Mouse (Mus musculus) MEL (cell line): ENCODE data around the gene Uxs1. TPM values are rescaled to one million over a fixed set of nuclear protein-coding genes. Genes with fewer than 3 reads are reported as not detected.

Experiments used
- DNase-seq: peaks from one replicate; pipeline ENCODE4 v3.0.0; 2011; ENCODE audit warnings: low read depth, low spot score
- H3K27ac ChIP-seq: 2 replicates; pipeline ENCODE4 v1.5.1; 2012; ENCODE audit warnings: low read depth, mild to moderate bottlenecking, control low read depth, low read length, moderate library complexity; ENCODE audit not compliant: control insufficient read depth
- H3K27me3 ChIP-seq, 2 experiments: fragments of 150-350 bp in 1 of 2; sonication (generic) in 1 of 2; 2 replicates each; pipeline ENCODE4 v1.6.1; 2012; ENCODE audit warnings: low read length in 2 of 2, mild to moderate bottlenecking in 2 of 2, improper control_type of control experiment in 1 of 2, moderate library complexity in 1 of 2; ENCODE audit not compliant: insufficient read depth in 2 of 2, control insufficient read depth in 1 of 2
- H3K36me3 ChIP-seq, 2 experiments: 2 replicates each; pipeline ENCODE4 v1.6.1; 2012 to 2014; ENCODE audit warnings: low read length in 2 of 2, improper control_type of control experiment in 1 of 2, inconsistent platforms in 1 of 2, mild to moderate bottlenecking in 1 of 2; ENCODE audit not compliant: insufficient read depth in 2 of 2, control insufficient read depth in 1 of 2
- H3K4me1 ChIP-seq, 2 experiments: fragments of 150-350 bp in 1 of 2; sonication (generic) in 1 of 2; 2 replicates each; pipeline ENCODE4 v1.6.1; 2012; ENCODE audit warnings: low read length in 2 of 2, improper control_type of control experiment in 1 of 2, mild to moderate bottlenecking in 1 of 2; ENCODE audit not compliant: insufficient read depth in 2 of 2, control insufficient read depth in 1 of 2
- H3K4me3 ChIP-seq, 2 experiments: fragments of 150-350 bp in 1 of 2; sonication (generic) in 1 of 2; 2 replicates each; pipeline ENCODE4 v1.5.1; 2012; ENCODE audit warnings: low read depth in 2 of 2, low read length in 2 of 2, mild to moderate bottlenecking in 2 of 2, moderate library complexity in 2 of 2, control low read depth in 1 of 2, improper control_type of control experiment in 1 of 2; ENCODE audit not compliant: control insufficient read depth in 1 of 2, insufficient read depth in 1 of 2
- H3K79me2 ChIP-seq: 2 replicates; pipeline ENCODE4 v1.6.1; 2012; ENCODE audit warnings: mild to moderate bottlenecking, low read length, moderate library complexity; ENCODE audit not compliant: control insufficient read depth, poor library complexity, insufficient read depth
- H3K9ac ChIP-seq: 2 replicates; pipeline ENCODE4 v1.6.1; 2012; ENCODE audit warnings: low read depth, mild to moderate bottlenecking, control low read depth, low read length, moderate library complexity; ENCODE audit not compliant: control insufficient read depth, poor library complexity, severe bottlenecking
- H3K9me3 ChIP-seq: fragments of 150-350 bp; sonication (generic); replicated peaks from 2 replicates; pipeline ENCODE4 v1.6.1; 2012; ENCODE audit warnings: mild to moderate bottlenecking, low read length, improper control_type of control experiment, moderate library complexity; ENCODE audit not compliant: insufficient read depth
- CTCF ChIP-seq, 3 experiments: IDR thresholded peaks in 2 of 3; conservative IDR thresholded peaks in 1 of 3; 2 replicates each; pipeline ENCODE4 v1.5.1; 2011 to 2012; ENCODE audit warnings: low read length in 3 of 3, low read depth in 2 of 3, mild to moderate bottlenecking in 2 of 3, improper control_type of control experiment in 1 of 3, inconsistent platforms in 1 of 3, mixed read lengths in 1 of 3, moderate library complexity in 1 of 3; ENCODE audit not compliant: control insufficient read depth in 1 of 3, insufficient read depth in 1 of 3, poor library complexity in 1 of 3, severe bottlenecking in 1 of 3
- E2F4 ChIP-seq: IDR thresholded peaks from 2 replicates; pipeline ENCODE4 v1.6.1; 2011; ENCODE audit warnings: low read depth, low read length, improper control_type of control experiment, borderline replicate concordance
- EP300 ChIP-seq, 2 experiments: IDR thresholded peaks; 2 replicates each; pipeline ENCODE4 v1.6.1; 2011; ENCODE audit warnings: improper control_type of control experiment in 2 of 2, low read length in 2 of 2, low read depth in 1 of 2, mild to moderate bottlenecking in 1 of 2
- GATA1 ChIP-seq: IDR thresholded peaks from 2 replicates; pipeline ENCODE4 v1.6.1; 2011; ENCODE audit warnings: low read depth, low read length, improper control_type of control experiment
- JUND ChIP-seq: IDR thresholded peaks from 2 replicates; pipeline ENCODE4 v1.6.1; 2011; ENCODE audit warnings: low read depth, mild to moderate bottlenecking, improper control_type of control experiment, low read length
- KAT2A ChIP-seq: conservative IDR thresholded peaks from 2 replicates; pipeline ENCODE4 v1.6.1; 2012; ENCODE audit warnings: low read depth, low read length, improper control_type of control experiment, inconsistent platforms
- MAFK ChIP-seq: IDR thresholded peaks from 2 replicates; pipeline ENCODE4 v1.6.1; 2011; ENCODE audit warnings: low read depth, mild to moderate bottlenecking, low read length, improper control_type of control experiment, borderline replicate concordance
- MAZ ChIP-seq: IDR thresholded peaks from 2 replicates; pipeline ENCODE4 v1.6.1; 2012; ENCODE audit warnings: low read depth, mild to moderate bottlenecking, inconsistent platforms, low read length, improper control_type of control experiment
- MXI1 ChIP-seq: IDR thresholded peaks from 2 replicates; pipeline ENCODE4 v1.6.1; 2011; ENCODE audit warnings: mild to moderate bottlenecking, low read depth, low read length, improper control_type of control experiment
- MYB ChIP-seq: IDR thresholded peaks from 2 replicates; pipeline ENCODE4 v1.6.1; 2011; ENCODE audit warnings: mild to moderate bottlenecking, low read depth, low read length, improper control_type of control experiment
- MYC ChIP-seq: IDR thresholded peaks from 2 replicates; pipeline ENCODE4 v1.6.1; 2011; ENCODE audit warnings: low read depth, mild to moderate bottlenecking, low read length, improper control_type of control experiment, moderate library complexity
- NELFE ChIP-seq: IDR thresholded peaks from 2 replicates; pipeline ENCODE4 v1.6.1; 2011; ENCODE audit warnings: low read depth, low read length, improper control_type of control experiment
- POLR2A ChIP-seq, 2 experiments: IDR thresholded peaks; 2 replicates each; pipeline ENCODE4 v1.6.1; 2011 to 2012; ENCODE audit warnings: low read length in 2 of 2, mild to moderate bottlenecking in 2 of 2, control low read depth in 1 of 2, improper control_type of control experiment in 1 of 2, low read depth in 1 of 2, moderate library complexity in 1 of 2; ENCODE audit not compliant: control insufficient read depth in 1 of 2, insufficient read depth in 1 of 2, poor library complexity in 1 of 2
- POLR2AphosphoS2 ChIP-seq: IDR thresholded peaks from 2 replicates; pipeline ENCODE4 v1.6.1; 2011; ENCODE audit warnings: low read length, improper control_type of control experiment
- POLR2AphosphoS5 ChIP-seq: IDR thresholded peaks from 2 replicates; pipeline ENCODE4 v1.6.1; 2012; ENCODE audit warnings: low read depth, borderline replicate concordance, mild to moderate bottlenecking, inconsistent platforms, low read length, moderate library complexity, mixed read lengths
- SIN3A ChIP-seq: IDR thresholded peaks from 2 replicates; pipeline ENCODE4 v1.6.1; 2012; ENCODE audit warnings: low read length, improper control_type of control experiment, inconsistent platforms
- SMC3 ChIP-seq: IDR thresholded peaks from 2 replicates; pipeline ENCODE4 v1.6.1; 2011; ENCODE audit warnings: low read depth, low read length, improper control_type of control experiment
- TAL1 ChIP-seq: IDR thresholded peaks from 2 replicates; pipeline ENCODE4 v1.6.1; 2012; ENCODE audit warnings: mild to moderate bottlenecking, inconsistent platforms, low read length, moderate library complexity, mixed read lengths
- TBP ChIP-seq: IDR thresholded peaks from 2 replicates; pipeline ENCODE4 v1.8.0; 2011; ENCODE audit warnings: low read depth, low read length, improper control_type of control experiment
- TCF12 ChIP-seq: IDR thresholded peaks from 2 replicates; pipeline ENCODE4 v1.6.1; 2014; ENCODE audit warnings: low read depth, mild to moderate bottlenecking, inconsistent platforms, low read length, improper control_type of control experiment, moderate library complexity
- UBTF ChIP-seq: IDR thresholded peaks from 2 replicates; pipeline ENCODE4 v1.6.1; 2012; ENCODE audit warnings: low read depth, mild to moderate bottlenecking, inconsistent platforms, low read length, improper control_type of control experiment, moderate library complexity, borderline replicate concordance; ENCODE audit not compliant: insufficient read depth
- USF2 ChIP-seq, 2 experiments: IDR thresholded peaks; 2 replicates each; pipeline ENCODE4 v1.6.1; 2011 to 2012; ENCODE audit warnings: improper control_type of control experiment in 2 of 2, low read length in 2 of 2, borderline replicate concordance in 1 of 2, inconsistent platforms in 1 of 2, low read depth in 1 of 2, mild to moderate bottlenecking in 1 of 2; ENCODE audit not compliant: insufficient read depth in 1 of 2
- ZKSCAN1 ChIP-seq: IDR thresholded peaks from 2 replicates; pipeline ENCODE4 v1.6.1; 2012; ENCODE audit warnings: low read depth, mild to moderate bottlenecking, inconsistent platforms, low read length, improper control_type of control experiment, moderate library complexity
- ZMIZ1 ChIP-seq: IDR thresholded peaks from 2 replicates; pipeline ENCODE4 v1.6.1; 2012; ENCODE audit warnings: low read depth, mild to moderate bottlenecking, inconsistent platforms, low read length, improper control_type of control experiment, moderate library complexity
- ZNF384 ChIP-seq: IDR thresholded peaks from 2 replicates; pipeline ENCODE4 v1.6.1; 2012; ENCODE audit warnings: low read depth, mild to moderate bottlenecking, inconsistent platforms, low read length, improper control_type of control experiment
- polyA plus RNA-seq, 2 experiments: library from polyadenylated mRNA; stranded (reverse) in 1 of 2; unstranded in 1 of 2; fragments of >175 nt in 1 of 2; fragments of >200 nt in 1 of 2; gene quantifications; 2 replicates each; pipeline versions ENCODE4 v1.2.1 to v1.2.4; 2012; ENCODE audit warnings: low replicate concordance in 2 of 2, low read depth in 1 of 2; ENCODE audit not compliant: insufficient read length in 2 of 2, insufficient read depth in 1 of 2, missing spikeins in 1 of 2
- total RNA-seq: library from RNA; depleted of rRNA; stranded (reverse); fragments of 300-350 nt; gene quantifications from 2 replicates; pipeline ENCODE4 v1.2.3, GENCODE M21; 2012

The Uxs1 gene
- total and polyA plus RNA-seq, 3 experiments = 16.9 to 26.2 TPM; not detected in 1

DNA sequence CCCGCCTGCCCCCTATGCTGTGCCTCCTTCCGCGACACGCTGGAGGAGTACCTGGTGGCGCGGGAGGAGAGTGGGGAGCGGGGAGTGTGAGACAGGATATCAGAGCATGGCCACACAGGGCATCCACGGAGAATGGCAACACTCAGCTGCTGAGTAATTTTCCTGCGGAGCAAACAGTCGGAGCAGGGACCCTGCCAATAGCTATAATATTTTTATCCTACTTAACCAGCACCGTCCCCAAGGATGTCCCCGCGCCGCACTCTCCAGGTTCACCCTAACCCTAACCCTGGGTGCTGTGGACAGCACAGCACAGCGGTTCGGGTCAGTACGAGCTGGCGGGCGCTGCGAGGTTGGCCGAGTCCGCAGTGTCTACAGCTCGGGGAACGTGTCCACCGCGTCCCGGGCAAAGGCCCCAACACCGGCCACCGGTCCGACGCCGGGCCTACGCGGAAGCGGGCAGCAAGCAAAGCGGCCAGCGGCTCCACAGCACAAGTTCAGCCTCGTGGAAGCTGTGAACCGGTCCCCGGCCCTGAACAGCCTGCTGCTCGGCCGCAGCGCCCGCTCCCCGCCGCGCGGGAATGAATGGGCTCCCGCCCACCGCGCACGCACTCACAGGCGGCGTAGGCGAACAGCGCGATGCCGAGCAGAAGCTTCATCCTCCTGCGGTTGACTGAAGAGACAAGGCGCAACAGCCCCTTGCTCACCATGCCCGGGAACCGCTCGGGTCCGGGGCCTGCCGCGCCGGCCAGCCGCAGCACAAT, 418 bp downstream of the Uxs1 start:
- peak overlapping the region; percentile 71 for H3K9ac ChIP-seq
- TF ChIP-seq NELFE = peak; percentile 67
- TF ChIP-seq ZMIZ1 = 0 out of 2 replicates have a peak, but pooled peaks have one; percentile 2
- TF ChIP-seq POLR2A (IDR thresholded peaks at IDR 0.05; ENCODE audit: control insufficient read depth in 1 of 2, insufficient read depth in 1 of 2, low read depth in 1 of 2, low read length in 2 of 2, poor library complexity in 1 of 2) = peak; percentile 85 to 95
- TF ChIP-seq EP300 (IDR thresholded peaks at IDR 0.05; ENCODE audit: low read depth in 1 of 2, low read length in 2 of 2) = no peak
- peak; percentile 67 for TF ChIP-seq SIN3A
- TF ChIP-seq MXI1 = peak; percentile 54
- TF ChIP-seq ZNF384 = no peak
- TF ChIP-seq ZKSCAN1 = no peak
- peak; percentile 12; the same call in 1 of the 2 replicates for TF ChIP-seq POLR2AphosphoS2
- 0 out of 2 replicates have a peak, but pooled peaks have one; percentile 22 for TF ChIP-seq TBP
- no peak for TF ChIP-seq GATA1
- TF ChIP-seq MAFK = no peak
- TF ChIP-seq TAL1 = no peak
- H3K4me1 ChIP-seq = peaks cover 5 to 16% of the 10 kb centered on the region in 2 experiments
- H3K27me3 ChIP-seq = no peaks in the 10 kb centered on the region; a peak in 1 of 4 replicates
- peak overlapping the region; percentile 66 to 79 for H3K4me3 ChIP-seq
- no peaks in the 10 kb centered on the region for H3K9me3 ChIP-seq
- H3K36me3 ChIP-seq = peaks cover 3 to 37% of the 10 kb centered on the region in 2 experiments; a peak in 3 of 4 replicates
- DNase-seq = peak; percentile 62
- H3K79me2 ChIP-seq = peaks cover 30% of the 10 kb centered on the region
- H3K27ac ChIP-seq = peak overlapping the region; percentile 31

DNA sequence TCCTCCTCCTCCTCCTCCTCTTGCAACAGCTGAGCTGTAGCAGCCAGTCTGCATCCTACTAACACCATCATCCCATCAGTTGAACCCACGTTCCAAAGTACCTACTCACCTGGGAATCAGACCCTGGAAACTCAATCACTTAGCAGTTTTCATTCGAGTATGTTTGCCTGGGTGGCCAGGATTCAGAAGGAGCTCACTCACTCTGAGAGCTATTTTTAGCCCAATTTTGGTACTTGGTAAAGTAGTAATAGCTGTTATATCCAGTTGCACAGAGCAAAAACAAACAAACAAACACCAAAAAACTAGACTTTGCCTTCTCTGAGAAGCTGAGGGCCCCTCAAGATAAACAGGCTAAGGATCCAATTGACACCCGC, 985 bp downstream of the Uxs1 start:
- H3K27me3 ChIP-seq = no peaks in the 10 kb centered on the region
- peak overlapping the region; percentile 71 for H3K9ac ChIP-seq
- H3K4me1 ChIP-seq = peaks cover 9 to 17% of the 10 kb centered on the region in 2 experiments
- H3K9me3 ChIP-seq = no peaks in the 10 kb centered on the region
- no peak for DNase-seq
- H3K27ac ChIP-seq = no peak overlapping the region
- H3K4me3 ChIP-seq = peak overlapping the region; percentile 66 to 79
- TF ChIP-seq MAZ (no peak), UBTF (no peak), USF2 (IDR thresholded peaks at IDR 0.05; ENCODE audit: borderline replicate concordance in 1 of 2, insufficient read depth in 1 of 2, low read depth in 1 of 2, low read length in 2 of 2) (no peak), GATA1 (no peak), JUND (no peak), POLR2AphosphoS2 (no peak), MAFK (no peak), MYC (no peak), CTCF (IDR thresholded peaks at IDR 0.05 in 2 of 3, conservative IDR thresholded peaks at IDR 0.05 in 1 of 3; ENCODE audit: control insufficient read depth in 1 of 3, insufficient read depth in 1 of 3, low read depth in 2 of 3, low read length in 3 of 3, poor library complexity in 1 of 3, severe bottlenecking in 1 of 3) (no peak), TAL1 (no peak), MYB (no peak), TBP (no peak), SMC3 (no peak), MXI1 (no peak), E2F4 (no peak), KAT2A (no peak), EP300 (IDR thresholded peaks at IDR 0.05; ENCODE audit: low read depth in 1 of 2, low read length in 2 of 2) (no peak), TCF12 (no peak), POLR2AphosphoS5 (no peak)
- H3K36me3 ChIP-seq = peaks cover 3 to 41% of the 10 kb centered on the region in 2 experiments; a peak in 3 of 4 replicates
- H3K79me2 ChIP-seq = peaks cover 30% of the 10 kb centered on the region
